Mouse (Mus musculus) CH12.LX (cell line): ENCODE measurements at regions not wholly inside any gene's neighbourhood (a gene's known extent, or its start where the extent isn't known, plus 50 kb on each side); places are given as distances from the start of the nearest gene placed in this dataset.

Source experiments
- DNase-seq: peaks from one replicate; pipeline ENCODE4 v3.0.0-alpha.2; 2013; ENCODE audit errors: extremely low read depth
- H3K27ac ChIP-seq: 2 replicates; pipeline ENCODE4 v1.5.1; 2012; ENCODE audit warnings: low read depth, mild to moderate bottlenecking, control low read depth, moderate library complexity; ENCODE audit not compliant: insufficient read depth
- H3K27me3 ChIP-seq: replicated peaks from 2 replicates; pipeline ENCODE3; 2012; ENCODE audit warnings: inconsistent platforms
- H3K36me3 ChIP-seq, 2 experiments: replicated peaks in 1 of 2; 2 replicates each; pipeline versions ENCODE3 to v1.6.1; 2012; ENCODE audit warnings: inconsistent platforms in 1 of 2, low read length in 1 of 2, mild to moderate bottlenecking in 1 of 2, mixed read lengths in 1 of 2, moderate library complexity in 1 of 2; ENCODE audit not compliant: control insufficient read depth in 1 of 2, insufficient read depth in 1 of 2
- H3K4me1 ChIP-seq, 2 experiments: 2 replicates each; pipeline ENCODE4 v1.6.1; 2012; ENCODE audit warnings: inconsistent platforms in 1 of 2, moderate library complexity in 1 of 2; ENCODE audit not compliant: insufficient read depth in 2 of 2, control insufficient read depth in 1 of 2
- H3K4me2 ChIP-seq: 2 replicates; pipeline ENCODE4 v1.6.1; 2012; ENCODE audit warnings: low read depth, mild to moderate bottlenecking, control low read depth; ENCODE audit not compliant: poor library complexity, insufficient read depth, severe bottlenecking
- H3K4me3 ChIP-seq, 3 experiments: fragments of 150-350 bp in 1 of 3; sonication (generic) in 1 of 3; replicated peaks in 1 of 3; 2 replicates each; pipeline versions ENCODE3 to v1.5.1; 2011 to 2012; ENCODE audit warnings: low read depth in 2 of 3, low read length in 2 of 3, mild to moderate bottlenecking in 2 of 3, moderate library complexity in 2 of 3, control low read depth in 1 of 3, improper control_type of control experiment in 1 of 3, inconsistent platforms in 1 of 3, mixed read lengths in 1 of 3; ENCODE audit not compliant: poor library complexity in 1 of 3
- H3K79me2 ChIP-seq: replicated peaks from 2 replicates; pipeline ENCODE4 v1.6.1; 2012; ENCODE audit warnings: mild to moderate bottlenecking, moderate library complexity; ENCODE audit not compliant: control insufficient read depth, poor library complexity, insufficient read depth, severe bottlenecking; ENCODE audit errors: extremely low read depth
- H3K9ac ChIP-seq: 2 replicates; pipeline ENCODE4 v1.6.1; 2012; ENCODE audit warnings: low read depth, mild to moderate bottlenecking, control low read depth, moderate library complexity; ENCODE audit not compliant: insufficient read depth
- H3K9me3 ChIP-seq: replicated peaks from 2 replicates; pipeline ENCODE3; 2012; ENCODE audit warnings: low read length, inconsistent platforms, mixed read lengths
- BHLHE40 ChIP-seq: IDR thresholded peaks from 2 replicates; pipeline ENCODE4 v1.6.1; 2011; ENCODE audit warnings: mild to moderate bottlenecking, low read depth, low read length, improper control_type of control experiment
- CHD1 ChIP-seq: IDR thresholded peaks from 2 replicates; pipeline ENCODE4 v1.6.1; 2012; ENCODE audit warnings: low read depth, low read length, improper control_type of control experiment, inconsistent platforms
- CHD2 ChIP-seq: IDR thresholded peaks from 2 replicates; pipeline ENCODE4 v1.6.1; 2011; ENCODE audit warnings: low read length, improper control_type of control experiment
- CTCF ChIP-seq, 2 experiments: IDR thresholded peaks in 1 of 2; conservative IDR thresholded peaks in 1 of 2; 2 replicates each; pipeline ENCODE4 v1.5.1; 2011 to 2012; ENCODE audit warnings: low read depth in 2 of 2, low read length in 2 of 2, improper control_type of control experiment in 1 of 2, inconsistent platforms in 1 of 2, mild to moderate bottlenecking in 1 of 2, moderate library complexity in 1 of 2
- E2F4 ChIP-seq: IDR thresholded peaks from 2 replicates; pipeline ENCODE4 v1.6.1; 2011; ENCODE audit warnings: low read depth, low read length, improper control_type of control experiment; ENCODE audit not compliant: insufficient replicate concordance
- ELF1 ChIP-seq: IDR thresholded peaks from 2 replicates; pipeline ENCODE4 v1.6.1; 2014; ENCODE audit warnings: low read depth, mild to moderate bottlenecking, inconsistent platforms, low read length, improper control_type of control experiment
- EP300 ChIP-seq: IDR thresholded peaks from 2 replicates; pipeline ENCODE4 v1.6.1; 2011; ENCODE audit warnings: low read length, improper control_type of control experiment
- ETS1 ChIP-seq: conservative IDR thresholded peaks from 2 replicates; pipeline ENCODE4 v1.6.1; 2012; ENCODE audit warnings: low read depth, mild to moderate bottlenecking, inconsistent platforms, low read length, improper control_type of control experiment, moderate library complexity
- GABPA ChIP-seq: IDR thresholded peaks from 2 replicates; pipeline ENCODE4 v1.6.1; 2012; ENCODE audit warnings: low read depth, low read length, improper control_type of control experiment, inconsistent platforms; ENCODE audit not compliant: insufficient replicate concordance
- HCFC1 ChIP-seq: IDR thresholded peaks from 2 replicates; pipeline ENCODE4 v1.6.1; 2012; ENCODE audit warnings: low read depth, mild to moderate bottlenecking, inconsistent platforms, low read length, improper control_type of control experiment
- IRF4 ChIP-seq: IDR thresholded peaks from 2 replicates; pipeline ENCODE4 v1.6.1; 2014; ENCODE audit warnings: low read depth, mild to moderate bottlenecking, inconsistent platforms, low read length, improper control_type of control experiment
- JUND ChIP-seq: conservative IDR thresholded peaks from 2 replicates; pipeline ENCODE4 v1.6.1; 2011; ENCODE audit warnings: low read depth, low read length, improper control_type of control experiment
- KAT2A ChIP-seq: IDR thresholded peaks from 2 replicates; pipeline ENCODE4 v1.6.1; 2012; ENCODE audit warnings: low read length, improper control_type of control experiment, inconsistent platforms; ENCODE audit not compliant: insufficient replicate concordance
- MAFK ChIP-seq: IDR thresholded peaks from 2 replicates; pipeline ENCODE4 v1.6.1; 2011; ENCODE audit warnings: low read length, improper control_type of control experiment; ENCODE audit not compliant: insufficient replicate concordance
- MEF2A ChIP-seq: IDR thresholded peaks from 2 replicates; pipeline ENCODE4 v1.6.1; 2014; ENCODE audit warnings: low read depth, mild to moderate bottlenecking, inconsistent platforms, low read length, improper control_type of control experiment, borderline replicate concordance
- MXI1 ChIP-seq: IDR thresholded peaks from 2 replicates; pipeline ENCODE4 v1.6.1; 2011; ENCODE audit warnings: mild to moderate bottlenecking, low read depth, low read length, improper control_type of control experiment
- MYC ChIP-seq: IDR thresholded peaks from 2 replicates; pipeline ENCODE4 v1.6.1; 2011; ENCODE audit warnings: low read depth, mild to moderate bottlenecking, improper control_type of control experiment, low read length
- NELFE ChIP-seq: IDR thresholded peaks from 2 replicates; pipeline ENCODE4 v1.6.1; 2011; ENCODE audit warnings: low read depth, low read length, improper control_type of control experiment
- NRF1 ChIP-seq: IDR thresholded peaks from 2 replicates; pipeline ENCODE4 v1.6.1; 2014; ENCODE audit warnings: low read depth, mild to moderate bottlenecking, inconsistent platforms, low read length, improper control_type of control experiment, moderate library complexity
- POLR2A ChIP-seq: IDR thresholded peaks from 2 replicates; pipeline ENCODE4 v1.6.1; 2011; ENCODE audit warnings: low read depth, mild to moderate bottlenecking, improper control_type of control experiment, low read length
- POLR2AphosphoS2 ChIP-seq: IDR thresholded peaks from 2 replicates; pipeline ENCODE4 v1.6.1; 2011; ENCODE audit warnings: low read depth, low read length, improper control_type of control experiment
- RAD21 ChIP-seq: IDR thresholded peaks from 2 replicates; pipeline ENCODE4 v1.6.1; 2011; ENCODE audit warnings: low read depth, mild to moderate bottlenecking, low read length, improper control_type of control experiment, moderate library complexity
- RCOR1 ChIP-seq: conservative IDR thresholded peaks from 2 replicates; pipeline ENCODE4 v1.6.1; 2012; ENCODE audit warnings: low read depth, mild to moderate bottlenecking, inconsistent platforms, low read length, improper control_type of control experiment
- SIN3A ChIP-seq: IDR thresholded peaks from 2 replicates; pipeline ENCODE4 v1.6.1; 2012; ENCODE audit warnings: low read length, improper control_type of control experiment, inconsistent platforms
- SMC3 ChIP-seq: IDR thresholded peaks from 2 replicates; pipeline ENCODE4 v1.6.1; 2011; ENCODE audit warnings: low read depth, low read length, improper control_type of control experiment
- TBP ChIP-seq: conservative IDR thresholded peaks from 2 replicates; pipeline ENCODE4 v1.6.1; 2011; ENCODE audit warnings: low read depth, low read length, improper control_type of control experiment
- TCF12 ChIP-seq: IDR thresholded peaks from 2 replicates; pipeline ENCODE4 v1.6.1; 2014; ENCODE audit warnings: low read depth, mild to moderate bottlenecking, inconsistent platforms, low read length, improper control_type of control experiment
- USF2 ChIP-seq: conservative IDR thresholded peaks from 2 replicates; pipeline ENCODE4 v1.6.1; 2011; ENCODE audit warnings: low read depth, low read length, improper control_type of control experiment
- ZC3H11A ChIP-seq: IDR thresholded peaks from 2 replicates; pipeline ENCODE4 v1.6.1; 2012; ENCODE audit warnings: low read depth, mild to moderate bottlenecking, inconsistent platforms, low read length, improper control_type of control experiment
- ZKSCAN1 ChIP-seq: IDR thresholded peaks from 2 replicates; pipeline ENCODE4 v1.6.1; 2012; ENCODE audit warnings: low read depth, inconsistent platforms, low read length, improper control_type of control experiment, borderline replicate concordance
- ZMIZ1 ChIP-seq: IDR thresholded peaks from 2 replicates; pipeline ENCODE4 v1.6.1; 2012; ENCODE audit warnings: low read depth, mild to moderate bottlenecking, inconsistent platforms, low read length, improper control_type of control experiment
- ZNF384 ChIP-seq: IDR thresholded peaks from 2 replicates; pipeline ENCODE4 v1.6.1; 2012; ENCODE audit warnings: low read depth, low read length, improper control_type of control experiment, inconsistent platforms
- dilution Hi-C: fragments of 300-500 bp; cut with MboI; formaldehyde crosslinking; loops from 2 replicates; pipeline ENCODE4 v1.14.3; 2020; ENCODE audit warnings: low sequenced_read_pairs; ENCODE audit not compliant: extremely low pct_unique_long_range_greater_than_20kb, extremely low pct_ligation_motif_present
- in situ Hi-C: fragments of 300-500 bp; cut with MboI; formaldehyde crosslinking; loops from 3 replicates; pipeline ENCODE4 v1.14.3; 2019; ENCODE audit warnings: low sequenced_read_pairs, low pct_ligation_motif_present, low pct_unique_long_range_greater_than_20kb, mixed read lengths

DNA sequence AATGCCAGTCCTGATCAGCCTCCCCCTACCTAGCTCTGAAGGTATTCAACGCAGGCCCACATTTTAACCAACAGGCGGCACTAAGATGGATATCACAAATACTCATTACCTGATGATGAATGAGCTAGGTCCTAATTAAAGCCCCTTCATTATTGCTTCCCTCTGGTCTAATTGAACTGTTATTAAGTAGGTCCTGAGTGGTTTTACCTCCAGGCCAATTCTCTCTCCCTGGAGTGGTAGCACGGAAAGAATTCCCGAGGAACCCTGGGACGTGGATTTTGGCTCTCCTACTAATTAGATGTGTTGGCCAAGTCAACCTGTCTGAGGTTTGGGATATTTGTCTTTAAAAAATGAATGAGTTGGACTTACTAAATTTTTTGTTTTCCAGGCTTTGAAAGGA lies 60.0 kb upstream of the Rbpj start:
- DNase-seq: no peak
- Histone ChIP-seq H3K9me3 (no peaks in the 10 kb centered on the region), H3K27ac (no peak overlapping the region), H3K4me1 (peaks cover 36 to 83% of the 10 kb centered on the region in 2 experiments), H3K36me3 (peaks cover 0 to 2% of the 10 kb centered on the region in 2 experiments), H3K79me2 (no peaks in the 10 kb centered on the region), H3K4me2 (no peak overlapping the region), H3K9ac (no peak overlapping the region), H3K4me3 (no peak overlapping the region)
- in situ Hi-C loops: loop anchor here (10.0 kb wide), 2 partner anchors 119 to 189 kb away; no protein-coding TSS in a partner anchor
- dilution Hi-C loops: no loop called here
- TF ChIP-seq RAD21 (no peak), ZKSCAN1 (no peak), ELF1 (no peak), POLR2AphosphoS2 (no peak), USF2 (no peak), MYC (no peak), CHD2 (no peak), ZMIZ1 (no peak), EP300 (no peak), TBP (no peak), RCOR1 (no peak), SIN3A (no peak), HCFC1 (no peak), BHLHE40 (no peak), E2F4 (no peak), CTCF (conservative IDR thresholded peaks at IDR 0.05 in 1 of 2, IDR thresholded peaks at IDR 0.05 in 1 of 2; ENCODE audit: low read depth in 2 of 2, low read length in 2 of 2) (no peak), JUND (no peak), MAFK (no peak), GABPA (no peak), POLR2A (no peak)
- TF ChIP-seq, all 38 proteins: peak for 0
- H3K27me3 ChIP-seq: no peaks in the 10 kb centered on the region

DNA sequence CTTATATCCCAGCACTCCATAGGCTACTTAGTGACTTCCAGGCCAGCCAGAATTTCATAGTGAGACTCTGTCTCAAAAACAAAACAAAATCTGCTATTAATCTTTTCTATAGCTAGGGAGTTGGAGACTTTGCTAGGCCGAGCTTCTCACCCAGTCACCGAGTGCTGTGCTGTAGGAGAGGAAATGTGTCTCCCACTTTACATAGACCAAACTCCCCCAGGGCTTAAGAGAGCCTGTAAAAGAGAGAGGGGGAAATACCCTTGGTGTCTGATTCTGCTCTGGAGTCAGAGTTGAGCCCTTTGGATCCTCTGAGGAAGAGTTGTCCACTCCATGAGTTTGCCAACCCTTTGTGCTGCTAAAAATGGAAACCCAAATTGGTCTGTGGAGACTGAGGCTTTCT lies 58.3 kb upstream of the Rbpj start:
- peak; percentile 87 for DNase-seq
- Histone ChIP-seq H3K4me2 (peak overlapping the region; percentile 48), H3K4me3 (peak overlapping the region in 2 of 3 experiments; percentile 36), H3K79me2 (no peaks in the 10 kb centered on the region), H3K27me3 (no peaks in the 10 kb centered on the region), H3K9ac (peak overlapping the region; percentile 43; the same call in 1 of the 2 replicates), H3K4me1 (peaks cover 41 to 84% of the 10 kb centered on the region in 2 experiments), H3K9me3 (no peaks in the 10 kb centered on the region), H3K27ac (peak overlapping the region; percentile 75; the same call in 1 of the 2 replicates), H3K36me3 (peaks cover 0 to 9% of the 10 kb centered on the region in 2 experiments)
- in situ Hi-C loops: loop anchor here (10.0 kb wide), 2 partner anchors 117 to 187 kb away; no protein-coding TSS in a partner anchor
- dilution Hi-C loops: no loop called here
- 0 out of 2 replicates have a peak, but pooled peaks have one; percentile 32 for TF ChIP-seq NELFE
- no peak for TF ChIP-seq ZMIZ1
- TF ChIP-seq CHD1: no peak
- TF ChIP-seq MXI1: no peak
- no peak for TF ChIP-seq KAT2A
- TF ChIP-seq E2F4: no peak
- no peak for TF ChIP-seq HCFC1
- TF ChIP-seq MEF2A: peak; percentile 73
- TF ChIP-seq SMC3: no peak; the same call in 1 of the 2 replicates
- peak; percentile 72 for TF ChIP-seq TCF12
- no peak for TF ChIP-seq NRF1
- TF ChIP-seq MAFK: no peak
- no peak for TF ChIP-seq CTCF (conservative IDR thresholded peaks at IDR 0.05 in 1 of 2, IDR thresholded peaks at IDR 0.05 in 1 of 2; ENCODE audit: low read depth in 2 of 2, low read length in 2 of 2)
- peak; percentile 74 for TF ChIP-seq IRF4
- TF ChIP-seq ZC3H11A: no peak
- TF ChIP-seq TBP: peak; percentile 77
- no peak for TF ChIP-seq USF2
- 0 out of 2 replicates have a peak, but pooled peaks have one; percentile 16 for TF ChIP-seq POLR2AphosphoS2
- TF ChIP-seq ETS1: peak; percentile 82
- no peak for TF ChIP-seq MYC
- TF ChIP-seq ZNF384: 0 out of 2 replicates have a peak, but pooled peaks have one; percentile 23
- TF ChIP-seq JUND: no peak
- no peak for TF ChIP-seq ZKSCAN1
